Mouse (Mus musculus): ENCODE data around the gene Smim10l1. TPM values are rescaled to one million over a fixed set of nuclear protein-coding genes. Genes with fewer than 3 reads are reported as not detected.

Smim10l1 gene
- polyA plus RNA-seq (2016; fragmentation: Nextera tagmentation; extraction: Ambion mirVana) = 104 and 111 TPM in 2 replicates

- Histone ChIP-seq H3K27ac (peak within 1 kb of the TSS; percentile 97), H3K4me1 (no peaks in the 10 kb centered on the region; the same call in 1 of the 2 replicates), H3K36me3 (0 out of 2 replicates have a peak, but pooled peaks cover 6% of the 10 kb centered on the region), H3K27me3 (no peaks in the 10 kb centered on the region), H3K9me3 (no peaks in the 10 kb centered on the region), H3K9ac (peak within 1 kb of the TSS; percentile 87), H3K4me3 (peak within 1 kb of the TSS; percentile 71), H3K4me2 (replicated peaks) (peak within 1 kb of the TSS; percentile 57)
- ATAC-seq (ENCODE audit: insufficient number of reproducible peaks, insufficient read depth, low FRiP score, low TSS enrichment) = no peak
Observed at GRCm38 (mm10) chr6:133104609-133104921, at the start of gene Smim10l1. TSS of gene Smim10l1 (plus strand) at chr6:133104909.

GRCm38 (mm10) chr6:133055716-133056115 is 49.0 kb upstream of the Smim10l1 start, which contains the start of gene Tas2r140:
TSS of gene Tas2r140 (minus strand) at chr6:133055816.
- H3K27me3 ChIP-seq = no peaks in the 10 kb centered on the region
- H3K9ac ChIP-seq = no peak within 1 kb of the TSS
- H3K27ac ChIP-seq = no peak within 1 kb of the TSS
- H3K4me2 ChIP-seq (replicated peaks) = no peak within 1 kb of the TSS
- H3K9me3 ChIP-seq = no peaks in the 10 kb centered on the region
- no peak within 1 kb of the TSS for H3K4me3 ChIP-seq
- H3K4me1 ChIP-seq = no peaks in the 10 kb centered on the region
- no peaks in the 10 kb centered on the region for H3K36me3 ChIP-seq
- no peak for ATAC-seq (ENCODE audit: insufficient number of reproducible peaks, insufficient read depth, low FRiP score, low TSS enrichment)

- H3K4me2 ChIP-seq (replicated peaks) = no peak overlapping the region
- 76% methylated on average over 8 of the region's 8 CpGs for WGBS
Observed at GRCm38 (mm10) chr6:133092226-133092625, 12.5 kb upstream of the Smim10l1 start.

GRCm38 (mm10) chr6:133102430-133102829 is 2.3 kb upstream of the Smim10l1 start:
- no peaks in the 10 kb centered on the region for H3K36me3 ChIP-seq
- no peak overlapping the region for H3K4me3 ChIP-seq
- H3K4me2 ChIP-seq (replicated peaks) = no peak overlapping the region
- no peak overlapping the region for H3K9ac ChIP-seq
- no peak for ATAC-seq (ENCODE audit: insufficient number of reproducible peaks, insufficient read depth, low FRiP score, low TSS enrichment)
- H3K9me3 ChIP-seq = no peaks in the 10 kb centered on the region
- H3K27ac ChIP-seq = no peak overlapping the region
- no peaks in the 10 kb centered on the region; the same call in 1 of the 2 replicates for H3K4me1 ChIP-seq
- H3K27me3 ChIP-seq = no peaks in the 10 kb centered on the region
- WGBS = 49% methylated on average over 1 of the region's 1 CpGs

More at GRCm38 (mm10) chr6:133092226-133092625, 12.5 kb upstream of the Smim10l1 start:
- no peak overlapping the region for H3K4me3 ChIP-seq
- no peaks in the 10 kb centered on the region for H3K4me1 ChIP-seq
- ATAC-seq (ENCODE audit: insufficient number of reproducible peaks, insufficient read depth, low FRiP score, low TSS enrichment) = no peak
- no peak overlapping the region for H3K9ac ChIP-seq
- no peaks in the 10 kb centered on the region for H3K9me3 ChIP-seq
- H3K27me3 ChIP-seq = no peaks in the 10 kb centered on the region
- H3K36me3 ChIP-seq = no peaks in the 10 kb centered on the region
- H3K27ac ChIP-seq = no peak overlapping the region

- Histone ChIP-seq H3K9me3 (no peaks in the 10 kb centered on the region), H3K27me3 (no peaks in the 10 kb centered on the region), H3K9ac (peak overlapping the region; percentile 87), H3K4me3 (peak overlapping the region; percentile 71), H3K4me2 (replicated peaks) (peak overlapping the region; percentile 57), H3K27ac (peak overlapping the region; percentile 97), H3K4me1 (no peaks in the 10 kb centered on the region; the same call in 1 of the 2 replicates), H3K36me3 (0 out of 2 replicates have a peak, but pooled peaks cover 6% of the 10 kb centered on the region)
- 2% methylated on average over 62 of the region's 62 CpGs for WGBS
- ATAC-seq (ENCODE audit: insufficient number of reproducible peaks, insufficient read depth, low FRiP score, low TSS enrichment) = peak; percentile 95
Observed at GRCm38 (mm10) chr6:133104922-133105859, 482 bp downstream of the Smim10l1 start.

Other genes starting within 250 kb of the Smim10l1 start
- gene Tas2r116, start 249.5 kb upstream of the Smim10l1 start, polyA plus RNA-seq (2016; fragmentation: Nextera tagmentation; extraction: Ambion mirVana) = not detected in 2 replicates
- gene Tas2r110, start 236.9 kb upstream of the Smim10l1 start, polyA plus RNA-seq (2016; fragmentation: Nextera tagmentation; extraction: Ambion mirVana) = not detected in 2 replicates
- not detected in 2 replicates for gene Tas2r113, start 211.9 kb upstream of the Smim10l1 start, polyA plus RNA-seq (2016; fragmentation: Nextera tagmentation; extraction: Ambion mirVana)
- not detected in 2 replicates for gene Tas2r125, start 195.3 kb upstream of the Smim10l1 start, polyA plus RNA-seq (2016; fragmentation: Nextera tagmentation; extraction: Ambion mirVana)
- gene Tas2r129, start 153.8 kb upstream of the Smim10l1 start, polyA plus RNA-seq (2016; fragmentation: Nextera tagmentation; extraction: Ambion mirVana) = not detected in 2 replicates
- not detected in 2 replicates for gene Tas2r131, start 147.0 kb upstream of the Smim10l1 start, polyA plus RNA-seq (2016; fragmentation: Nextera tagmentation; extraction: Ambion mirVana)
- gene Tas2r109, start 123.9 kb upstream of the Smim10l1 start, polyA plus RNA-seq (2016; fragmentation: Nextera tagmentation; extraction: Ambion mirVana) = not detected in 2 replicates
- not detected in 2 replicates for gene Tas2r103, start 67.8 kb upstream of the Smim10l1 start, polyA plus RNA-seq (2016; fragmentation: Nextera tagmentation; extraction: Ambion mirVana)
- gene Tas2r140, start 49.1 kb upstream of the Smim10l1 start, polyA plus RNA-seq (2016; fragmentation: Nextera tagmentation; extraction: Ambion mirVana) = not detected in 2 replicates
- not detected in 2 replicates for gene 5530400C23Rik, start 187.3 kb downstream of the Smim10l1 start, polyA plus RNA-seq (2016; fragmentation: Nextera tagmentation; extraction: Ambion mirVana)

All from embryonic facial prominence, embryonic 12.5 days (tissue).